Mouse (Mus musculus): Measurements from ENCODE around the gene Gm2004.
"Not testable (repeated sequence)": the region's sequence is repeated elsewhere in the genome, so short reads cannot be mapped to it uniquely, and the experiment has no call there.

DNA sequence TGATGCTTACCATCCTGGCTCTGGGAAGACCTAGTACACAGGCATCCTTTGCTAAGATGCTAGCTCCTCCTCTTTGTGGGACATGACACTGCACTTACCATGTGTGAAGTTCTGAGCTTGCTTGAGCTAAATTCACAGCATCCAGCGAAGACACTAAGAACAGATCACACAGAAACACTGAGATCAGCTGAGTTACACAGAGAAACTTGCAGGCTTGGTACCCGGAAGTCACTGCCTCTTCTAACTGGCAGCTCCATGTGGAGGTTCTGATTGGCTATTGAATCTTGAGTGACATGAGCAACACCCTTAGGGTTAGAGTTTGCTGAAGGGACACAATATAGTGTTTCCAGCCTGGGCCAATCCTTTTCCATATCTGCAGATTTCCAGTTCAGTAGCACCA, at the start of gene Gm2004:
- not testable (repeated sequence) for TF ChIP-seq CTCF, EP300 (IDR thresholded peaks at IDR 0.05; ENCODE audit: low read depth)

Data from liver, embryonic 14.5 days (tissue).